Mouse (Mus musculus) midbrain, embryonic 14.5 days (tissue): ENCODE data around the gene Timm29. TPM values are rescaled to one million over a fixed set of nuclear protein-coding genes. Genes with fewer than 3 reads are reported as not detected.

Experiments
- ATAC-seq: fragments of 200-750 bp; cut with Nextera tagmentation; 2 replicates; pipeline ENCODE4 v1.8.0; 2017; ENCODE audit warnings: moderate number of reproducible peaks, moderate library complexity; ENCODE audit not compliant: low FRiP score, low TSS enrichment
- DNase-seq: peaks from one replicate; pipeline ENCODE4 v3.0.0-alpha.2; 2015
- H3K27ac ChIP-seq: fragments of 300-500 bp; sonication (generic); replicated peaks from 2 replicates; pipeline ENCODE4 v1.5.1; 2014; ENCODE audit warnings: mild to moderate bottlenecking, low read depth, low read length, moderate library complexity
- H3K27me3 ChIP-seq: fragments of 300-500 bp; sonication (generic); 2 replicates; pipeline ENCODE4 v1.6.1; 2014; ENCODE audit warnings: low read length, control low read depth, mixed read lengths; ENCODE audit not compliant: control insufficient read depth, insufficient read depth
- H3K36me3 ChIP-seq: fragments of 300-500 bp; sonication (generic); 2 replicates; pipeline ENCODE4 v1.6.1; 2014; ENCODE audit warnings: low read length, control low read depth; ENCODE audit not compliant: control insufficient read depth, insufficient read depth
- H3K4me1 ChIP-seq: fragments of 300-500 bp; sonication (generic); 2 replicates; pipeline ENCODE4 v1.6.1; 2014; ENCODE audit warnings: mild to moderate bottlenecking, antibody characterized with exemption, low read length, control low read depth; ENCODE audit not compliant: control insufficient read depth, insufficient read depth
- H3K4me2 ChIP-seq: fragments of 300-500 bp; sonication (generic); 2 replicates; pipeline ENCODE4 v1.6.1; 2014; ENCODE audit warnings: mild to moderate bottlenecking, low read length, moderate library complexity
- H3K4me3 ChIP-seq: fragments of 300-500 bp; sonication (generic); replicated peaks from 2 replicates; pipeline ENCODE4 v1.5.1; 2014; ENCODE audit warnings: low read depth, low read length
- H3K9ac ChIP-seq: fragments of 300-500 bp; sonication (generic); replicated peaks from 2 replicates; pipeline ENCODE4 v1.6.1; 2014; ENCODE audit warnings: mild to moderate bottlenecking, low read length, moderate library complexity
- H3K9me3 ChIP-seq: fragments of 300-500 bp; sonication (generic); 2 replicates; pipeline ENCODE4 v1.6.1; 2016; ENCODE audit warnings: low read length, control low read depth, mixed read lengths; ENCODE audit not compliant: control insufficient read depth
- WGBS: fragments of 180-500 bp; shearing (Covaris S2); extraction: QIAGEN DNeasy Blood & Tissue Kit; methylation state at CpG from one replicate; pipeline ENCODE4 v1.1.7; 2014; 5-methylcytosine and 5-hydroxymethylcytosine counted together
- polyA plus RNA-seq: library from polyadenylated mRNA; unstranded; fragments of >200 nt; fragmentation: Nextera tagmentation; extraction: Ambion mirVana; gene quantifications from 2 replicates; pipeline ENCODE4 v1.2.1, GENCODE M21; 2014

The Timm29 gene
- polyA plus RNA-seq, 1 experiment from 2014 or later, result 86.9 TPM

DNA sequence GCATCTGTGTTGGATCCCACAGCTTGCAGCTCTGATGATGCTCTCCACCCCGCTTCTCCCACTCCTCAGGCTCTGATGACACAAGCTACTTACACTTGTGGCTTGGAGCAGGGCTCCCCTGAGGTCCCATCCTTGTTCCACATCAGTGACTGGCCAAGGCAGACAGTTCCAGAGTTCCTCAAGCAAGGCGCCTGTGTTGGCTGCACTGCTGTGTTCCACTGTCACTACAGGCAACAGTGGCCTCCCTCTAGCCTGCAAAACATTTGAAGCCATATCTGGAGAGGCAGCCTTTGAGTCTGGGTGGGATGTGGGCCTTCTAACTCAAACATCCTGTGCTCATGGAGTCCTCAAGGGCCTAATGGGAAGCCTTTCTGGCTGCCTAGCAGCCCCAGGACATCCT is 35.5 kb upstream of the Timm29 start:
- no peak overlapping the region for H3K27ac ChIP-seq

DNA sequence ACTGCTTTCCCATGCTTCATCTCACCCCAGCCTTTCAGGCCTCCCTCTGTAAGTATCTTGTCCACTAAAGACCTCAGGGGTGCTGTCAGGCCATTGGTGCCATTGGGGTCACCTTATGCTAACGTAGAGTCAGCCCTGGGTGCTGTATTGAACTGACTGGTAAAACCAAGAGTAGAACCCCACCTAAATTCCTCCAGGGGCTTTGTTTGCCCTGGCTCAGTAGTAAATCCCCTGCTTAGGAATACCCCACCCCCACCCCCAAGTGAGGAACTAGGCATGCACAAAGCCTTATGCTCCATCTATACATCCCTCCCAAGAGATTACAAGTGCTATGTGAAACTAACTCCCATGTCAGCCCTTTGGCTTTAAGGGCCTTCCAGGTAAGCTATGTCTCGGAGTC is 35.0 kb upstream of the Timm29 start:
- H3K9ac ChIP-seq, result no peak overlapping the region
- H3K4me3 ChIP-seq, result no peak overlapping the region
- 89% methylated on average over 2 of the region's 2 CpGs for WGBS
- DNase-seq (no peak), ATAC-seq (no peak)
- no peaks in the 10 kb centered on the region for H3K27me3 ChIP-seq
- H3K9me3 ChIP-seq, result no peaks in the 10 kb centered on the region
- H3K4me2 ChIP-seq, result no peak overlapping the region
- peaks cover 19% of the 10 kb centered on the region for H3K36me3 ChIP-seq
- no peak overlapping the region for H3K27ac ChIP-seq
- no peaks in the 10 kb centered on the region for H3K4me1 ChIP-seq

More for the DNA sequence above, 35.5 kb upstream of the Timm29 start:
- no peak overlapping the region for H3K4me2 ChIP-seq
- no peaks in the 10 kb centered on the region for H3K27me3 ChIP-seq
- ATAC-seq (no peak), DNase-seq (no peak)
- no peak overlapping the region for H3K9ac ChIP-seq
- WGBS, result 91% methylated on average over 2 of the region's 2 CpGs
- H3K9me3 ChIP-seq, result no peaks in the 10 kb centered on the region
- no peak overlapping the region for H3K4me3 ChIP-seq
- no peaks in the 10 kb centered on the region for H3K4me1 ChIP-seq
- H3K36me3 ChIP-seq, result peaks cover 19% of the 10 kb centered on the region

DNA sequence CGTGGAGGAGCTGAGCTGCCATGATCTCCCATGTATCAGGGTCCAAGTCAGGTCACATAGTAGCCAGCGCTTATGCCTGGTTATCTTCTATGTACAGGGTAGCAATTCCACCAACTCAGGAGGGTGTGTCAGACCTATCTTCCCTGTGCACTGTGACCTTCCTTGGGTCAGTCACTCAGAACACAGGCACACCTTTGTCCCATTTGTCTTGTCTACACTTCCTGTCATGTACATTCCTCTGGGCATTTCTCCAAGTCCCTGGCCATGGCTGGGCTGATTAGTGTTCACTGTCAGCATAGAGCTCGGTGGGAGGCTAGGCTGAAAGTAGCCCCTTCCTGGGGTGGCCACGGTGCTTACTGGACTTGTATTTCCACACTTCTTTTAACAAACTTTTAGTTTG is 34.2 kb upstream of the Timm29 start:
- H3K9ac ChIP-seq, result no peak overlapping the region
- H3K9me3 ChIP-seq, result no peaks in the 10 kb centered on the region
- H3K27me3 ChIP-seq, result no peaks in the 10 kb centered on the region
- DNase-seq (no peak), ATAC-seq (no peak)
- H3K36me3 ChIP-seq, result peaks cover 19% of the 10 kb centered on the region
- no peak overlapping the region for H3K4me2 ChIP-seq
- H3K27ac ChIP-seq, result no peak overlapping the region
- 92% methylated on average over 4 of the region's 4 CpGs for WGBS
- no peak overlapping the region for H3K4me3 ChIP-seq
- no peaks in the 10 kb centered on the region for H3K4me1 ChIP-seq

DNA sequence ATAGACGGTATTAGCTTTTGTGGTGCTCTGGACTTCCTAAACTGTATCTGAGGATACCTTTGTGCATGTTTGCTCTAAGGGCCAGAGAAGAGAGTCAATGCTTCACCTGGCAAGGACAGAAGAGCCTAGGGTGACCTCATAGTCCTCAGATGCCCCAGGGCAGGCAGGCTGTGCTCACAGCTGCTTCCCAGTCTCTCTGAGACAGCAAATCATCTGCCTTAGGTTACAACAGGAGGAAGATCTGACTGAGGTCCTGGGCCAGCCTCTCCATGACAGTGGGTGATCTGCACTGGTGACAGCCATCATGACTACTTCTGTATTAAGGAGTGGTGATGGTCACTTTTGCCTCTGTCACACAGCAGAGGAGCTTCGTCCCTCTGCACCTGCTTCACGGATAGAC is 33.4 kb upstream of the Timm29 start:
- Histone ChIP-seq H3K4me2 (no peak overlapping the region), H3K27ac (no peak overlapping the region), H3K9me3 (no peaks in the 10 kb centered on the region), H3K4me1 (no peaks in the 10 kb centered on the region), H3K36me3 (peaks cover 19% of the 10 kb centered on the region), H3K4me3 (no peak overlapping the region), H3K9ac (no peak overlapping the region), H3K27me3 (no peaks in the 10 kb centered on the region)
- no peak for ATAC-seq
- no peak for DNase-seq
- 92% methylated on average over 3 of the region's 3 CpGs for WGBS

DNA sequence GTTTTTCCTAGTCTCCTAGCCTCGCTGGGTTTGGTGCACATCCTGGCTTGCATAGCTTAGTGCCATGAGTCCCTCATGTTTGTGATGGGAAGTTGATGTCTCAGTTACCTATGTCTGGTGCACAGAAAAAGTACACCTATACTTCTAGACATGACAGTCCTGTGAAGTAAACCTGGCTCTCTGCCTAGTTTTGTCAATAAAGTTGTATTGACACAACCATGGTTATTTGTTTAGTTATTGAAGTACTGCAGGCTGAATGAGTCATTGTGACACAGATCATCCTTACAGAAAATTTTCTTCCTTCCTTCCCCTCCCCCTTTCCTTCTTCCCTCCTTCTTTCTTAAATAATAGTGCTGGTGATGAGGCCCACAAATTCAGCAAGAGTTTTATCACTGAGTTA is 28.1 kb upstream of the Timm29 start:
- Histone ChIP-seq H3K36me3 (peaks cover 12% of the 10 kb centered on the region; the same call in 1 of the 2 replicates), H3K4me3 (no peak overlapping the region), H3K4me1 (no peaks in the 10 kb centered on the region), H3K27ac (no peak overlapping the region), H3K9ac (no peak overlapping the region), H3K27me3 (no peaks in the 10 kb centered on the region), H3K9me3 (no peaks in the 10 kb centered on the region), H3K4me2 (no peak overlapping the region)
- WGBS, result 89% methylated on average over 1 of the region's 1 CpGs
- DNase-seq (no peak), ATAC-seq (no peak)

DNA sequence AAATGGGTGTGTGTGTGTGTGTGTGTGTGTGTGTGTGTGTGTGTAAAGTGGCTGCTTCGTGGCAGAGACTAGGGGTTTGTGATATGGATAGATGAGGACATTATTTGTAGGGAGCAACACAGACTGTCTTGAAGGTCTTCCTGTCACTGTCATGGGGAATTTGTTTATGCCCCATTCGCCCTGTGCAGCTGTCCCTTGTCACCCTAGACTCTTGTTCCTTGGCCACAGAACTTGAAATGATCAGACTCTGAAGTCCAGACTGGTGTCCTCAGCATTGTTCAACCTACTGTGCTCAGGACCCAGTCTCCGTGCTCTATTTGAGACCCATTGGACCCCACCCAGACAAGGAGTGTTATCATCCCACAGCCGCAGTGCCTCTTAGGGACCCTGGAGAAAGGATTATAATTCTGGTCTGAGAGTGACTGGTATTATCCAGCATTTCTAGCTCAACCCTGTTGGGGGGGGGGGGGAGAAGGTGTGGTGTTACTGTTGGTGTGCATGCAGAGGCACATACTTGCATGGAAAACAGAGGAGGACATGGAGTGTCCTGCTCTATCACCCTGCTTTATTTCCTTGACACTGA is 27.4 kb upstream of the Timm29 start:
- Histone ChIP-seq H3K36me3 (peaks cover 18% of the 10 kb centered on the region), H3K9me3 (no peaks in the 10 kb centered on the region), H3K9ac (no peak overlapping the region), H3K27me3 (no peaks in the 10 kb centered on the region), H3K27ac (no peak overlapping the region), H3K4me1 (no peaks in the 10 kb centered on the region), H3K4me2 (no peak overlapping the region), H3K4me3 (no peak overlapping the region)
- DNase-seq (no peak), ATAC-seq (no peak)
- 92% methylated on average over 4 of the region's 4 CpGs for WGBS

DNA sequence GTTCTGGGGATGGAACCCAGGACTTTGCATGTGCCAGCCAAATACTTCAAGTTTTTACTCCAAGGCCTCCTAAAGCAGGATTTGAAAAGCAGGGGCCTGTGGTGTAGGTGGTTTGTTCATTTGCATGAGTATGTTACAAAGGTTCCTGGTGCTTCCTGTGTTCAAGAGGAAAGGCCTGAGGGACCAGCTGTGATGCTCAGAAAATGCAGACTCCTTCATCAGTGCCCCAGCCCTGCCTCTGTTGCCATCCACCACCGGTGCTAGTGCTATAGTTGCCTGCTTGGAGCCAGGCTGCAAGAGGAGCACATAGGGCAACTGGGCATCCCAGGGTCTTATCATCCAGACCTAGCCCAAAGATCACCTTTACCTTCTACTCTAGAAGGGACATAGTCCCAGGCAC is 26.0 kb upstream of the Timm29 start:
- Histone ChIP-seq H3K36me3 (peaks cover 25% of the 10 kb centered on the region), H3K27me3 (no peaks in the 10 kb centered on the region), H3K9me3 (no peaks in the 10 kb centered on the region), H3K4me1 (no peaks in the 10 kb centered on the region), H3K9ac (no peak overlapping the region), H3K4me2 (no peak overlapping the region), H3K27ac (no peak overlapping the region), H3K4me3 (no peak overlapping the region)
- WGBS, result 88% methylated on average over 1 of the region's 1 CpGs
- no peak for DNase-seq
- ATAC-seq, result no peak

DNA sequence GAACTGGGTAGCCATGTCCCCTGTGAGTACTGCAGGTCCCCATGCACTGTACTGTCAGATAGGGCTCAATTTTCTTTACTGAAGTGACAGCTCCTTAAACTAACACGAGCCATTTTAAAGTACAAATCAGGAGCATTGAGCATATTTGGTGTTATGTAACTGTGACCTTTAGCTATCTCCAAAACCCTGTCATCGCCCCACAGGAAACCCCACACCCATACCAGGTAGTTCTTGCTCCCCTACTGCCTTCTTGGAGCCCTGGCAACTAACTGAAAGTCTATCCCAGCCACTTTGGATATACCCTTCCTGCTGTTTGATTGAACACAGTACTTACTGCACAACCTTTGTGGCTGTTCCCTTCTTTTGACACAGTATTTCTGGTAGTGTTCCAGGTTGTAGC is 25.5 kb upstream of the Timm29 start:
- H3K9ac ChIP-seq, result no peak overlapping the region
- 93% methylated on average over 2 of the region's 2 CpGs for WGBS
- H3K4me2 ChIP-seq, result no peak overlapping the region
- no peak for DNase-seq
- H3K27ac ChIP-seq, result no peak overlapping the region
- H3K36me3 ChIP-seq, result peaks cover 28% of the 10 kb centered on the region
- no peak overlapping the region for H3K4me3 ChIP-seq
- no peak for ATAC-seq
- H3K27me3 ChIP-seq, result no peaks in the 10 kb centered on the region
- no peaks in the 10 kb centered on the region for H3K4me1 ChIP-seq
- no peaks in the 10 kb centered on the region for H3K9me3 ChIP-seq

DNA sequence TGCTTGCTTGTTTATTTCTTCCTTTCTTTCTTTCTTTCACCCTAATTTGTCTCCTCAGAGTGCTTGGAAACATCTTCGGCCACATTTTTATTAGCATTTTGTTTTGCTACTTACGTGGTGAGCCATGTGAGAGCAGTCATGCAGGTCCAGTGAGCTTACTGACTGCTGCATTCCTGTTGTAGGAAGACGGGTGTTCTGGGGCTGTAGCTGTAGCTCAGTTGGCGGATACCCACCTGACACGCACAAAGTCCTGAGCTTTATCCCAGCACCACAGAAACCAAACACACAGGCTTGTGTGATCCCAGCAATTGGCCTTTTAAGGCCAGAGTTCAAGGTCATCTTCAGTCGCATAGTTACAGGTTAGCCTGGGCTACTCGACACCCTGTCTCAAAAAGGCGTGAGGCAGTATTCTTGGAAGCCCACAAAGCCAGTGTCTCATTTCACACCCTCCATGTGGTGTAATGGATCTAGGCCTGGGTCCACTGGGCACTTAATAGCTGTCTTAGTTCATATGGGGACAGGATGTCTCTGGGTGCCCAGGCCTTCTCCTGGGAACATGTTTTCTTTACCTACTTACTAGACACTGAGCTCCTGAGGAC is 23.8 kb upstream of the Timm29 start:
- H3K9me3 ChIP-seq, result no peaks in the 10 kb centered on the region
- ATAC-seq (no peak), DNase-seq (no peak)
- WGBS, result 95% methylated on average over 8 of the region's 8 CpGs
- H3K27me3 ChIP-seq, result no peaks in the 10 kb centered on the region
- H3K27ac ChIP-seq, result no peak overlapping the region
- no peak overlapping the region for H3K4me3 ChIP-seq
- no peaks in the 10 kb centered on the region for H3K4me1 ChIP-seq
- H3K4me2 ChIP-seq, result no peak overlapping the region
- H3K36me3 ChIP-seq, result peaks cover 43% of the 10 kb centered on the region
- no peak overlapping the region for H3K9ac ChIP-seq
